ENCODE assay signal across 8 mouse cellular contexts in the genomic region with DNA sequence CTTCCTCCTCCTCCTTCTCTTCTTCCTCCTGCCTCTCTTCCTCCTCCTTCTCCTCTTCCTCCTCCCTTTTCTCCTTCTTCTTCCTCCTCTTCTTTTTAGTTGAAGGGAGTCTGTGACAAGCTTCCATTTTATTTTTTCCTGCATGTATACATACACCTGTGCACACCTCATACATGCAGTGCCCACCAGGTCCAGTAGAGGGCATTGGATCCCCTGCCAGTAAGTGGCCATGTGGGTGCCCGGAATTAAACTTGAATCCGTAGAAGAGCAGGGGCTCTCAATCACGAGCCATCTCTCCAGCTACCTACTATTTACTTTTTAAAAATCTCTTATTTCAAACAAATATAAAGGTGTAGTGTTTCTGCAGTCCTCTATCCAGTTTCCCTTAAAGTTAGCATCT. TPM values are rescaled to one million over a fixed set of nuclear protein-coding genes. Genes with fewer than 3 reads are reported as not detected.
DNase-seq lines count a peak whose midpoint lies in the region; ATAC-seq and TF ChIP-seq lines count a peak whose summit lies in the region.

No protein-coding gene starts in this region.

- no peaks in the 10 kb centered on the region; the same call in 1 of the 2 replicates for H3K79me2 ChIP-seq in CH12.LX (replicated peaks; ENCODE audit: control insufficient read depth, extremely low read depth, insufficient read depth, poor library complexity, severe bottlenecking)

- no peak overlapping the region for H3K27ac ChIP-seq in hindbrain, embryonic 14.5 days
- no peak overlapping the region for H3K27ac ChIP-seq in hindbrain, embryonic 16.5 days (ENCODE audit: low read depth, low read length)
- H3K27ac ChIP-seq in CH12.LX (ENCODE audit: insufficient read depth, low read depth), result no peak overlapping the region

- in situ Hi-C loops in CH12.LX (cut with MboI; ENCODE audit: low pct_ligation_motif_present, low pct_unique_long_range_greater_than_20kb, low sequenced_read_pairs), result no loop called here

- no peaks in the 10 kb centered on the region for H3K27me3 ChIP-seq in hindbrain, embryonic 14.5 days (ENCODE audit: control insufficient read depth, insufficient read depth, low read length)
- H3K27me3 ChIP-seq in hindbrain, embryonic 16.5 days (replicated peaks; ENCODE audit: control insufficient read depth, insufficient read depth, low read length), result no peaks in the 10 kb centered on the region
- H3K27me3 ChIP-seq in CH12.LX (replicated peaks), result no peaks in the 10 kb centered on the region

- intact Hi-C loops in left cerebral cortex, postnatal 25 days (cut with DNase I), result no loop called here

- peak; percentile 71 for DNase-seq in hindbrain, embryonic 14.5 days (ENCODE audit: low spot score)
- peak; percentile 62 for DNase-seq in CH12.LX (ENCODE audit: extremely low read depth)
- peak; percentile 31 for DNase-seq in adrenal gland, postnatal 25 days
- peak; percentile 48 for DNase-seq in embryo, embryonic 9.5 days (ENCODE audit: extremely low spot score)
- DNase-seq in left cerebral cortex, postnatal 25 days (ENCODE audit: low spot score in 2 of 2), result peak; percentile 18 to 44
- DNase-seq in retina, postnatal 1 day, result peak; percentile 53

- peak; percentile 54 to 80; a peak in 3 of 4 replicates for TF ChIP-seq CTCF in CH12.LX (conservative IDR thresholded peaks at IDR 0.05 in 1 of 2, IDR thresholded peaks at IDR 0.05 in 1 of 2; ENCODE audit: low read depth in 2 of 2, low read length in 2 of 2)

- no peak for TF ChIP-seq EP300 in CH12.LX (IDR thresholded peaks at IDR 0.05; ENCODE audit: low read length)

- no peak for TF ChIP-seq POLR2A in CH12.LX (IDR thresholded peaks at IDR 0.05; ENCODE audit: low read depth, low read length)

- no peaks in the 10 kb centered on the region for H3K9me3 ChIP-seq in hindbrain, embryonic 14.5 days (ENCODE audit: control insufficient read depth, low read length)
- H3K9me3 ChIP-seq in hindbrain, embryonic 16.5 days (ENCODE audit: control insufficient read depth, low read length), result no peaks in the 10 kb centered on the region
- H3K9me3 ChIP-seq in CH12.LX (replicated peaks; ENCODE audit: low read length), result no peaks in the 10 kb centered on the region

- TF ChIP-seq RAD21 in CH12.LX (IDR thresholded peaks at IDR 0.05; ENCODE audit: low read depth, low read length), result peak; percentile 78

- H3K36me3 ChIP-seq in hindbrain, embryonic 14.5 days (replicated peaks; ENCODE audit: control insufficient read depth, insufficient read depth), result no peaks in the 10 kb centered on the region; the same call in none of the 2 replicates
- no peaks in the 10 kb centered on the region for H3K36me3 ChIP-seq in hindbrain, embryonic 16.5 days (ENCODE audit: control insufficient read depth, insufficient read depth, low read length)
- no peaks in the 10 kb centered on the region for H3K36me3 ChIP-seq in CH12.LX (replicated peaks in 1 of 2; ENCODE audit: control insufficient read depth in 1 of 2, insufficient read depth in 1 of 2, low read length in 1 of 2)

- H3K4me2 ChIP-seq in hindbrain, embryonic 14.5 days (replicated peaks), result no peak overlapping the region
- H3K4me2 ChIP-seq in hindbrain, embryonic 16.5 days (ENCODE audit: low read length), result no peak overlapping the region
- H3K4me2 ChIP-seq in CH12.LX (ENCODE audit: insufficient read depth, low read depth, poor library complexity, severe bottlenecking), result no peak overlapping the region

- dilution Hi-C loops in CH12.LX (cut with MboI; ENCODE audit: extremely low pct_ligation_motif_present, extremely low pct_unique_long_range_greater_than_20kb, low sequenced_read_pairs), result no loop called here

- ATAC-seq in hindbrain, embryonic 14.5 days (ENCODE audit: low FRiP score), result no peak
- no peak for ATAC-seq in hindbrain, embryonic 16.5 days
- no peak for ATAC-seq in monocyte, adult 5-6 weeks (replicated peaks; ENCODE audit: insufficient number of reproducible peaks, low FRiP score, low TSS enrichment, poor library complexity, severe bottlenecking)

- no peaks in the 10 kb centered on the region for H3K4me1 ChIP-seq in hindbrain, embryonic 14.5 days (replicated peaks; ENCODE audit: control insufficient read depth, insufficient read depth, low read length)
- H3K4me1 ChIP-seq in hindbrain, embryonic 16.5 days (ENCODE audit: control insufficient read depth, insufficient read depth, low read depth, low read length), result no peaks in the 10 kb centered on the region
- H3K4me1 ChIP-seq in CH12.LX (ENCODE audit: control insufficient read depth in 1 of 2, insufficient read depth in 2 of 2), result no peaks in the 10 kb centered on the region

- 37% methylated on average over 3 of the region's 3 CpGs for WGBS in hindbrain, embryonic 14.5 days
- 22% methylated on average over 3 of the region's 3 CpGs for WGBS in hindbrain, embryonic 16.5 days

- H3K9ac ChIP-seq in hindbrain, embryonic 14.5 days, result no peak overlapping the region
- H3K9ac ChIP-seq in hindbrain, embryonic 16.5 days (ENCODE audit: low read depth, low read length), result no peak overlapping the region
- no peak overlapping the region for H3K9ac ChIP-seq in CH12.LX (ENCODE audit: insufficient read depth, low read depth)

- H3K4me3 ChIP-seq in hindbrain, embryonic 14.5 days (replicated peaks; ENCODE audit: low read length), result no peak overlapping the region
- H3K4me3 ChIP-seq in hindbrain, embryonic 16.5 days (ENCODE audit: low read length), result no peak overlapping the region
- H3K4me3 ChIP-seq in CH12.LX (replicated peaks in 1 of 3; ENCODE audit: low read depth in 2 of 3, low read length in 2 of 3, poor library complexity in 1 of 3), result no peak overlapping the region

TF ChIP-seq in CH12.LX, 34 proteins besides CTCF, POLR2A, EP300 and RAD21:
- TF ChIP-seq NRF1 (IDR thresholded peaks at IDR 0.05; ENCODE audit: low read depth, low read length) (no peak), SMC3 (IDR thresholded peaks at IDR 0.05; ENCODE audit: low read depth, low read length) (peak; percentile 63), ZNF384 (IDR thresholded peaks at IDR 0.05; ENCODE audit: low read depth, low read length) (no peak), MYC (IDR thresholded peaks at IDR 0.05; ENCODE audit: low read depth, low read length) (0 out of 2 replicates have a peak, but pooled peaks have one; percentile 59), ZKSCAN1 (IDR thresholded peaks at IDR 0.05; ENCODE audit: borderline replicate concordance, low read depth, low read length) (no peak)

RNA-seq across cellular contexts. Expression of a gene that starts 50.5 kb away (rescaled TPM):
- polyA plus RNA-seq in hindbrain, embryonic 14.5 days (2014; fragmentation: Nextera tagmentation; extraction: Ambion mirVana), result 14.3 and 18.7 TPM in 2 replicates
- polyA plus RNA-seq in hindbrain, embryonic 16.5 days (2015; fragmentation: Nextera tagmentation; extraction: Ambion mirVana), result 18.6 and 19.5 TPM in 2 replicates
- 4.0 and 5.9 TPM in 2 replicates for total RNA-seq in CH12.LX (2012; rRNA removed)
- total RNA-seq in CH12.LX (2014; rRNA removed), result 1.5 and 1.8 TPM in 2 replicates
- 2.7 and 3.4 TPM in 2 replicates for polyA plus RNA-seq in CH12.LX (2012; ENCODE audit: insufficient read length, low read depth)
- 22.9 and 41.2 TPM in 2 replicates for total RNA-seq in adrenal gland, postnatal 25 days (2021)
- total RNA-seq in left cerebral cortex, postnatal 25 days (2021), result 10 to 100 TPM; 68.5 to 77.3 TPM
- total RNA-seq in monocyte, adult 5-6 weeks (2017), result 6.5 to 9.8 TPM (median 7.0 TPM) in 3 replicates
